Mouse (Mus musculus): ENCODE data around the gene Bmpr1b. TPM values are rescaled to one million over a fixed set of nuclear protein-coding genes. Genes with fewer than 3 reads are reported as not detected.

Gene Bmpr1b
- polyA plus RNA-seq, 1 experiment: 0.04 TPM

DNA sequence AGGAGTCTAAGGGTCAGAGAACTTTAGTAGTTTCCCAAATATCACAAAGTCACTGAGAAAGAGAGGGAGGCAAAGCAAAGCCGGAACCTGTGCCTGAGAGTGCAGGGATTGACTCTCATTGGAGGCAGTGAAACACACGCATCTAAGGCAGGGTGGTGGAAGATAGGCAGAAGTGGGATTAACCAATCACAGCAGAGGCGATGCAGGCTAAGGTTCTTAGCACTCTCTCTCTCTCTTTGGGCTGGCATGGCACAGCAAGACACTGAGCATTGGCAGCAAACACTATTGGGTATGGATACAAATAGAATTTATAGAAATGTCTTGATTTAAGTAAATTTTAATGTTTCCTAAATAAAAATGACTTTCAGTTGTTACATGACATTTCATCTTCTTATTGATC lies 297.4 kb downstream of the Bmpr1b start:
- WGBS: 88% methylated on average over 3 of the region's 3 CpGs
- DNase-seq (ENCODE audit: low read depth, low spot score): no peak

- DNase-seq (ENCODE audit: low read depth, low spot score): no peak
- 11% methylated on average over 13 of the region's 13 CpGs for WGBS
Measured at GRCm38 (mm10) chr3:141862816-141863461, 306.3 kb downstream of the Bmpr1b start.

GRCm38 (mm10) chr3:141857123-141857522 lies 312.1 kb downstream of the Bmpr1b start:
- DNase-seq (ENCODE audit: low read depth, low spot score): no peak
- 79% methylated on average over 8 of the region's 8 CpGs for WGBS

GRCm38 (mm10) chr3:141854339-141854738 lies 314.9 kb downstream of the Bmpr1b start:
- DNase-seq (ENCODE audit: low read depth, low spot score): no peak
- 78% methylated on average over 4 of the region's 4 CpGs for WGBS

DNA sequence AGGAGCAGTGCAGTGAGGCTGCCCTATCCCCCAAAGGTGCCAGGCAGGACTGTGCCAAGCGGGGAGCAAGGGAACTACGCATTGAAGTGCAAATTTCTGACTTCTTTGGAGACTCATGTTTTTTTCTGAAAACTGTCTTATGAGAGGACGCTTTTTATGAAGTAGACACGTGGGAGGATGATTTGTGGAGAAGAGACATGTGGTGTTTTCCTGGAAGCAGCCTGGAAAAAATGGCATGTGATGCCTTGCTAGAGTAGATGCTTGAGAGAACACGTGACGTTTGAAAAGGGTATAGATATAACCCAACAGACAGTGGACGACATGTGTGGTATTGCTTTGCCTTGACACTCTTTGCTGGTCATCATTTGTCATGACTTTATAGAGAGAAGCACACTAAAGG lies 319.1 kb downstream of the Bmpr1b start:
- DNase-seq (ENCODE audit: low read depth, low spot score): no peak
- WGBS: 79% methylated on average over 7 of the region's 7 CpGs

- no peak for DNase-seq (ENCODE audit: low read depth, low spot score)
- WGBS: 85% methylated on average over 1 of the region's 1 CpGs
Measured at GRCm38 (mm10) chr3:141849206-141849605, 320.0 kb downstream of the Bmpr1b start.

DNA sequence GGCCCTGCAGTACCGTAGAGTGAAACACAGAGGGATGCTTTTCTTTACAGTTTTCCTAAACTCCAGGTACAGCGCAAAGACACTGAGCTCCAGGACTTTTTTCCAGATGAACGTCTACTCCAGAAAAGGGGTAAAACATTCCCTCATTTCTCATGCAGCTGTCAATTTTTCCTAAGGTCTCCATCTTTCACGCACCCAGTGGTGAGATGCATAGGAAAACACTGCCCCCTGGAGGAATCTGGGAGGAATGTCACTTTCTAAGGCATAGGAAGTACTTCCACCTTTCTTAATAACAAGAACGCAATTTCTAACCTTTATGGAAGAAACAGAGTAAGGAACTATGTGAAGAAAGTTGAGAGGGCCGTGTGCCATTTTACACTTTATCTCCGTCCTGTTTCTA lies 330.4 kb downstream of the Bmpr1b start:
- WGBS: 45% methylated on average over 7 of the region's 7 CpGs
- no peak for DNase-seq (ENCODE audit: low read depth, low spot score)

DNA sequence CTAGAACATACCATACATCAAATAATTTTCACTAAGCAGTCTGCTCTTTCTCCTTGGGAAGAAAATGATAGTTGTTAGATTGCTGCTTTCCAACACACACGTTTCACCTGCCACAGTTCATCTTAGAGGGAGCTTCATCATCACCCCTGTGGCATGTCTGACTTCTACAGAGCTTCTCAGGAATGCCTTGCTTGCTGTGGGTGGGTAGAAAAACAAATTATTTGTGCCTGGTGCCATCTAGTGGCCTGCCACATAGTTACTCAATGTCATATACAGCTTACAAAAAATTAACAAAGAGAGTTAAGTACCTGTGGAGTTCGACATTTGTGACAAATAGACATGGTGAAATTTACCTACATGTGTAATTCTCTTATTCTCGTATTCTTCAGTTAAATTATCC lies 338.1 kb downstream of the Bmpr1b start:
- no peak for DNase-seq (ENCODE audit: low read depth, low spot score)
- WGBS: 13% methylated on average over 3 of the region's 3 CpGs

GRCm38 (mm10) chr3:141828301-141828700 lies 340.9 kb downstream of the Bmpr1b start:
- WGBS: 76% methylated on average over 5 of the region's 5 CpGs
- DNase-seq (ENCODE audit: low read depth, low spot score): no peak

DNA sequence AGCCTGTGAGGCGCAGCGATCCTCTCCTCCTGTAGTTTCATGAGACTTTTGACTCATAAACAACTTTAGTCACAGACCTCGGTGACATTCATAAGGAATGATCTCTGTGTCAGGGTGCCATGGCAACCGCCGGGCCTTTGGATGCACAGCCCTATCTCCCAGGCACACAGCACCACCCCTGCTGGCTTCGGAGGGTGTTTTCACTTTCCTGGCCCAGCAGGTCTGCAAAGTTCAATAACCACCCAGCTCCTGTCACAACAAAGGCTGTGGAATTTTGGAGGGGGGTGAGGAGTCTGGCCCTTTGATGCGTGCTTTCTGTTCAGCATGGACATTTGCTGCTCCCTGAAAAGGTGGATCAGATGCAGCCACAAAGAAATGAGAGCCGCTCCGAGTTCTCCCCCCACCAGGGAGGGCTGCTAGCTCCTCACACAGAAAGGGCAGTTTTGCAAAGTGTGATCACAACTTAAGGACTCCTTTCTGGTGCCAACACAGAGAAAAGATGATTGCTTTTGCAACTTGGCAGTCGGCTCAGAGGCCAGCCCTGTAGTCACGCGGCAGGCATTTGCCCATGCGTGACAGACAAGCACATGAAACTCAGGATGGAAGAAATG lies 349.8 kb downstream of the Bmpr1b start:
- DNase-seq (ENCODE audit: low read depth, low spot score): no peak
- 59% methylated on average over 13 of the region's 13 CpGs for WGBS

DNA sequence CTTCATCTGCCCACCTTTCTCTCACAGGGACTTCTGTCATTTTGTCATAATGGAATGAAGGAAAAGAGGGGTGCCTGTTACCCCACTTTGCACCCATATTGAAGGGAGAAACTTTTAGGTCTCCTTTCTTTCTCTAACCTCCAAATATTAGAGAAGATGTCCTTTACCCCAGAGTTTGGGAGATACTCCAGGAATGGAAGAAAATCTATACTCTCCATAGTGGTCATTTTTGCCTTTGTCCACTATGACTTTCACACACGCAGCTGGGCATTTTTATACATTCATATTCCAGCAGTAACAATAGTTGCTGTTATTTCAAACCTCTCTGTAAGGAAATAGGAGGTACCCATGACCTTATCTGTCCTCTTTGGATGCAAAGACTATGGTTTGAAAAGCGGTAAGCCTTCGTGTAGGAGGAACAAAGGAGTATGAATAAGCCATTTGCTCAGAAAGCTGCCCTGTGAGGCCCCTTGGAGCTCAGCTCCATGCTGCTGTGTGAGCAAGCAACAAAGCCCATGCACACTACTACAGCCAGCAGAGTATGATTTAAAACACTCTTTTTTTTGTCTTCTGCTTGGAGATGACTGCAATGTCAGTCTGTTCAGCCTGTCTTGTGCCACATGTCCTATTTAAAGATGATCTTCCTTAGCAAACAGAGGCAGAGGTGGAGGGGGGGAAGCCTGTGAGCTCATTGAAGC lies 350.5 kb downstream of the Bmpr1b start:
- 71% methylated on average over 3 of the region's 3 CpGs for WGBS
- no peak for DNase-seq (ENCODE audit: low read depth, low spot score)

GRCm38 (mm10) chr3:141814776-141815175 lies 354.4 kb downstream of the Bmpr1b start:
- WGBS: 81% methylated on average over 1 of the region's 1 CpGs
- DNase-seq (ENCODE audit: low read depth, low spot score): no peak

- WGBS: 21% methylated on average over 2 of the region's 2 CpGs
- DNase-seq (ENCODE audit: low read depth, low spot score): no peak
Measured at GRCm38 (mm10) chr3:141811348-141811747, 357.9 kb downstream of the Bmpr1b start.

DNA sequence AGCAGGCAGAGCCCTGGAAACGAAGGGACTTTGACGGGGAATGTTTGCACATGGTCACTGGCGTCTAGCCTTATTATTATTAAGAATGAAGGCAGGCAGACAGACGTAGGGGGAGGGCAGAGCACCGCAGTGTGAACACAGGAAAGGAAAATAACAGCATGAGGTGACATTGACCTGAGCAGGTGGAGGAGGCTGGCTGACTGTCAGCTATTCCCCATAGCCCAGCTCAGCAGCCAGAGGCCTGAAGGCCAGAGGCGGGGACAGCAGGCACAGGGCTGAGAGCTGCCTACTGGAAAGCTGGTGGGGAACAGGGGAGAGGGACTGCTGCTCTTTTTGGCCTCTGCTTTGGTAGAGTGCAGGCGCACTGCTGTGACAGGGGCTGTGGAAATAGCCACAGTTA lies 358.3 kb downstream of the Bmpr1b start:
- WGBS: 63% methylated on average over 7 of the region's 7 CpGs
- DNase-seq (ENCODE audit: low read depth, low spot score): no peak

- DNase-seq (ENCODE audit: low read depth, low spot score): no peak
- WGBS: 76% methylated on average over 3 of the region's 3 CpGs
Measured at GRCm38 (mm10) chr3:141809581-141809980, 359.6 kb downstream of the Bmpr1b start.

GRCm38 (mm10) chr3:141804133-141804532 lies 365.1 kb downstream of the Bmpr1b start:
- no peak for DNase-seq (ENCODE audit: low read depth, low spot score)
- WGBS: 70% methylated on average over 5 of the region's 5 CpGs

DNA sequence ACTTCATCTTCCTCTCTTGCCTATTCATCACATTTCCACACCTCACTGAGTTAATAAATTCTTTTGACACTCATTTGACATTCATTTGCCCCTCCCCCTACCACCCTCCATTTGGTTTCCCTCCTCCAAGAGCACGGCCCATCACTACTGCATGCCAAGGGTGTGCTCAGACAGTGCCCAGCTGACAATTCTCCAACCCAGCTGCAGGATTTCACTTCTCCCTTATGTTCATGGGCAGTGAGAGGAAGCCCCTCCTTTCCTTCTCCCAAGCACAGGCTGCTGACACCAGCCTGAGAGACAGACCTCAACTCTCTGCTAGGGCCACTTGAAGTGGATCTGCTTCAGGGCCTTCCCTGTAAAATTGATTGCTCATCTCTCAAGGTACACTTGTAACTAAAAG lies 371.4 kb downstream of the Bmpr1b start:
- no peak for DNase-seq (ENCODE audit: low read depth, low spot score)
- WGBS: 28% methylated on average over 1 of the region's 1 CpGs

GRCm38 (mm10) chr3:141797372-141797771 lies 371.9 kb downstream of the Bmpr1b start:
- no peak for DNase-seq (ENCODE audit: low read depth, low spot score)

- no peak for DNase-seq (ENCODE audit: low read depth, low spot score)
- WGBS: 81% methylated on average over 3 of the region's 3 CpGs
Measured at GRCm38 (mm10) chr3:141794371-141794770, 374.9 kb downstream of the Bmpr1b start.

DNA sequence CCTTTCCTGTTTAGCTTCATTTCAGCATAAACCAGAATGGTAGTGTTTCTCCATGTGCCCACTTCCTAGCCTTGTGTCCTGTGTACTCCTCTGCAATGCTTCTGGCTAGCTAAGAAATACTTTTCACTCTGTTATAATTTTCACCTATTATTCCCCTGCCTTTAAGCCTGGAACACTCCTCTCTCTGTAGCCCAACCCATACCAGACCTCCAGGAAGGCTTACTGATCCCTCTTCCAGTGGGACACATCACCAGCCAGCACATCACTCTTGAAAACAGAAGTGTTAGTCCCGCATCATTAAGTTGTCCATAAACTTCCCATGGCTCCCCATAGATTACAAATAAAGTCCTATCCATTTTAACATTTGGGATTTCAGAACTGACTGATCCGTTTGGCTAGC lies 375.5 kb downstream of the Bmpr1b start:
- 80% methylated on average over 2 of the region's 2 CpGs for WGBS
- DNase-seq (ENCODE audit: low read depth, low spot score): no peak

GRCm38 (mm10) chr3:141792106-141792505 lies 377.1 kb downstream of the Bmpr1b start:
- WGBS: 65% methylated on average over 1 of the region's 1 CpGs

More at GRCm38 (mm10) chr3:141792106-141792505, 377.1 kb downstream of the Bmpr1b start:
- no peak for DNase-seq (ENCODE audit: low read depth, low spot score)

All from large intestine, adult 2 months (tissue).